Mouse (Mus musculus) thymus, adult 2 months (tissue): ENCODE measurements around the gene Wrap53.

Experiments
- CTCF ChIP-seq: fragments of 200-500 bp; IDR thresholded peaks from 2 replicates; pipeline ENCODE4 v1.5.1; 2012; ENCODE audit warnings: mild to moderate bottlenecking, control low read depth, low read length, moderate library complexity, borderline replicate concordance; ENCODE audit not compliant: control insufficient read depth, poor library complexity, insufficient read depth; ENCODE audit errors: extremely low read depth
- POLR2A ChIP-seq: fragments of 200-500 bp; IDR thresholded peaks from 2 replicates; pipeline ENCODE4 v1.6.1; 2012; ENCODE audit warnings: mild to moderate bottlenecking, low read length, control low read depth, moderate library complexity; ENCODE audit not compliant: control insufficient read depth, poor library complexity, insufficient read depth; ENCODE audit errors: extremely low read depth

DNA sequence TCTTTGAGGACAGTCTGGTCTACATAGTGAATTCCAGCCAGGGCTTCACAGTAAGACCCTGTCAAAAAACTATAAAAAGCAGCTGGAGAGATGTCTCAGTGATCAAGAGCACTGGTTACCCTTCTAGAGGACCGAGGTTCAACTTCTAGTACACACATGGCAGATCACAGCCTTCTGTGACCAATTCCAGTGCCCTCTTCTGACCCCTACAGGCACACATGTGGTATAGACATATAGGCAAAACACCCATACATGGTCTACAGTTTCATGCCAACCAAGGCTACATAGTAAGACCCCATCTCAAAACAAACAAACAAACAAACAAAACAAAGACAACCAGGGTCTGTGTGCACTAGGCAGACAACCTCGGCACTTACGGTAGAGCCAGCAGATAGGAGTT lies 4.8 kb downstream of the Wrap53 start:
- no peak for TF ChIP-seq CTCF
- no peak for TF ChIP-seq POLR2A
